Mouse (Mus musculus) liver, embryonic 14.5 days (tissue): ENCODE measurements around the gene Tchp.

Source experiments
- CTCF ChIP-seq: IDR thresholded peaks from 2 replicates; pipeline ENCODE4 v1.5.1; 2016; ENCODE audit warnings: antibody characterized with exemption, low read depth, control low read depth
- EP300 ChIP-seq: IDR thresholded peaks from 2 replicates; pipeline ENCODE4 v1.6.1; 2016; ENCODE audit warnings: antibody characterized with exemption, low read depth

DNA sequence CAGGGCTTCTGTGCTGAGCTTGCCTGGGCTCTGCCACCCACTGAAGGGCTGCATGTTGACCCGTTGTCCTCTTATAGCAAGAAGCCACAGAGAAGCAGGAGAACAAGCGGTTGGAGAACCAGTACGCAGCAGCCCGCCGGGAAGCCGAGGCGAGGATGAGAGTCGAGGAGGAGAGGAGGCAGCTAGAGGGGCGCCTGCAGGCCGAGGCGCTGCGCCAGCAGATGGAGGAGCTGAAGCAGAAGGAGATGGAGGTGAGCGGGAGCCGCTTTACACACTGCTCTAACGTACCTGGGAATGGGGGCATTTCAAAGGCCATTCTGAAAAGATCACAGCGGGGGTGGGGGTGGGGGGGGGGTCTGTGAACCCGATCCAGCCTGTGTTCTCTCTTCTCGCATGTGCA is 7.0 kb downstream of the Tchp start:
- TF ChIP-seq EP300 (no peak), CTCF (no peak)
